Mouse (Mus musculus): ENCODE data around the gene Smco4. TPM values are rescaled to one million over a fixed set of nuclear protein-coding genes. Genes with fewer than 3 reads are reported as not detected.

Smco4 gene
- polyA plus RNA-seq, 1 experiment from 2014 or later = 4.1 TPM

DNA sequence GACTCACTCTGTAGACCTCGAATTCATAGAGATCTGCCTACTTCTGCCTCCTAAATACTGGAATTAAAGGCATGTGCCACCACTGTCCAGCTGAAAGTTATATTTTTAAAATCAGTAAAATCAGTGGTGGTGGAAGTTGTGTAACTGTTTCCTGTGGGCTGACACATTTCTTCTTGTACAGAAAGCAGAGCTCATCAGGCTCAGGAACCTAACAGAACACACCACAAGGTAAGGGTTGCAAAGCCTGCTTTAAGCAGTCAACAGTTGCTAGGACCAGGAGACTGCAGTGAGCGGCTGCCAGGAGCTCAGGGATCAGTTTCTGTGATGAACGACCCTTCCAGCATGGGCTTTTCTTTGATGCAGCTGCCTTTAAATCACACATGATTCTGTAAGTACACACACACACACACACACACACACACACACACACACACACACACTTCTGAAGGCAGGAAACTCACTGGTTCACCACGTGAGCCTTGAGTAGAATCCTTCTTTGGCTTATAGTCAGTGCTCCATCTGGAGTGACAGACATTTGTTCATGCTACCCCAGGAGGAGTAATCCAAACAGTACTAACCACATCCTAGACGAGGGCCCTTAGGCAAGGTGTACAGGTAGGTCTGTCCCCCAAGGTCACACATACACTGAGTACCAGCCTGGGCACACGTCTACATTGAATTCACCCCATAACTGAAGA lies 94.1 kb downstream of the Smco4 start:
- no peaks in the 10 kb centered on the region for H3K27me3 ChIP-seq (replicated peaks)
- whole genome bisulfite sequencing = 39% methylated on average over 6 of the region's 6 CpGs
- no peak overlapping the region for H3K9ac ChIP-seq
- ATAC-seq (ENCODE audit: insufficient read depth, low FRiP score, low read depth) = no peak
- no peaks in the 10 kb centered on the region for H3K9me3 ChIP-seq
- H3K36me3 ChIP-seq = no peaks in the 10 kb centered on the region
- H3K4me1 ChIP-seq = no peaks in the 10 kb centered on the region
- no peak overlapping the region for H3K4me3 ChIP-seq (replicated peaks)
- no peak overlapping the region for H3K27ac ChIP-seq
- no peak overlapping the region for H3K4me2 ChIP-seq

DNA sequence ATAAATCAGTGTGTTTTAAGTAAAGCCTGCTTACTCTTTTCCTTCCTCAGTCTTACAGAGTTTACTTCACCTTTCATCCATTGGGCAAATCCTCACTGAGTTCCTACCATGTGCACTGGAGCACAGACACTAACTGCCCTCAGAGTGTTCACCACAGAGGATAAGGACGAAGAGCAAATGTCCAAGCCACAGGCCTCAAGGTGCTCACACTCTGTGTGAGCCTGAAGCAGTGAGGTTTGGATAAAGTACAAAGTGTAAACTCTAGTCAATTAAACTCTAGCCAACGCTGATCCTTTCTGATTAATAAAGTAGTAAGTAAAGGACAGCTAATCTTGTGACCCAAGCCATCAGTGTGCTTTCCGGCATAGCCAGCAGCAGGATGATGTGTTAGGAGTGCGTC lies 100.9 kb downstream of the Smco4 start:
- no peak overlapping the region for H3K4me3 ChIP-seq (replicated peaks)
- no peak overlapping the region for H3K9ac ChIP-seq
- H3K4me1 ChIP-seq = no peaks in the 10 kb centered on the region
- ATAC-seq (ENCODE audit: insufficient read depth, low FRiP score, low read depth) = no peak
- no peaks in the 10 kb centered on the region for H3K36me3 ChIP-seq
- no peaks in the 10 kb centered on the region for H3K9me3 ChIP-seq
- 71% methylated on average over 4 of the region's 4 CpGs for WGBS
- no peak overlapping the region for H3K4me2 ChIP-seq
- no peak overlapping the region for H3K27ac ChIP-seq
- H3K27me3 ChIP-seq (replicated peaks) = no peaks in the 10 kb centered on the region

Other genes with a start within 250 kb of the Smco4 start
- 31.9 and 33.5 TPM in 2 replicates for gene Med17, start 213.5 kb upstream of the Smco4 start, polyA plus RNA-seq (2015; fragmentation: Nextera tagmentation; extraction: Ambion mirVana)
- 76.6 and 81.1 TPM in 2 replicates for gene Taf1d, start 187.2 kb upstream of the Smco4 start, polyA plus RNA-seq (2015; fragmentation: Nextera tagmentation; extraction: Ambion mirVana)
- 8.8 and 10.1 TPM in 2 replicates for gene 4931406C07Rik, start 187.0 kb upstream of the Smco4 start, polyA plus RNA-seq (2015; fragmentation: Nextera tagmentation; extraction: Ambion mirVana)
- gene Cep295, start 135.6 kb upstream of the Smco4 start, polyA plus RNA-seq (2015; fragmentation: Nextera tagmentation; extraction: Ambion mirVana) = 14.2 and 14.3 TPM in 2 replicates
- 0.12 and 0.40 TPM in 2 replicates for gene Deup1, start 134.5 kb downstream of the Smco4 start, polyA plus RNA-seq (2015; fragmentation: Nextera tagmentation; extraction: Ambion mirVana)
- gene Slc36a4, start 216.3 kb downstream of the Smco4 start, polyA plus RNA-seq (2015; fragmentation: Nextera tagmentation; extraction: Ambion mirVana) = 10.0 and 10.9 TPM in 2 replicates